Mouse (Mus musculus): ENCODE measurements around the gene Aox4.

DNA sequence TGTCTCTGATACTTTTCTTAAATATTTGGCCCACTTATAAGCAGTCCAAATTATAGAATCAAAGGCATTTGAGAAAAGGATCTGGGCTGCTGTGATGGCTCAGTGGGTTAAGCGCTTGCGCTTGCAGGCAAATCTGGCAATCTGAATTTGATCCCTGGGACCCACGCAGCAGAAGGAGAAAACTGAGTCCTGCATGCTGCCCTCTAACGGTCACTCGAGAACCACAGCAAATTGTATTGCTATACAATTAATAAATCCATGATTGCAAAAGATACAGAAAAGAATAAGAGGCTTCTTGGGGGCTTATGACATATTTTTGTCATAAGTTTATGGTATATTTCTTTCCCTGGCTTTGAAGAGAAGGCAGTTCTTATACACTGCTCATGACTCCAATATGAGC, 25.2 kb downstream of the Aox4 start:
- TF ChIP-seq POLR2A (IDR thresholded peaks at IDR 0.05; ENCODE audit: extremely low read depth, insufficient read depth, low read length) = no peak
- peak; percentile 4; the same call in 1 of the 2 replicates for TF ChIP-seq CTCF (IDR thresholded peaks at IDR 0.05; ENCODE audit: low read depth, low read length)

All from liver, adult 2 months (tissue).